Mouse (Mus musculus) inflammation-experienced regulatory T-cells, adult 6 months (primary cell): ENCODE results near the gene Tlr13. TPM values are rescaled to one million over a fixed set of nuclear protein-coding genes. Genes with fewer than 3 reads are reported as not detected.
"Not testable (repeated sequence)": the region's sequence is repeated elsewhere in the genome, so short reads cannot be mapped to it uniquely, and the experiment has no call there.

ENCODE experiments used
- ATAC-seq: one replicate; pipeline ENCODE4 v1.8.0; 2017
- polyA plus RNA-seq, 3 experiments: library from polyadenylated mRNA; unstranded; fragments of 100-300 nt; shearing (Covaris generic); gene quantifications; one replicate each; pipeline ENCODE4 v1.2.1; 2017

Gene Tlr13
- polyA plus RNA-seq, 3 experiments from 2014 or later, result 0.26 TPM; not detected in 2

DNA sequence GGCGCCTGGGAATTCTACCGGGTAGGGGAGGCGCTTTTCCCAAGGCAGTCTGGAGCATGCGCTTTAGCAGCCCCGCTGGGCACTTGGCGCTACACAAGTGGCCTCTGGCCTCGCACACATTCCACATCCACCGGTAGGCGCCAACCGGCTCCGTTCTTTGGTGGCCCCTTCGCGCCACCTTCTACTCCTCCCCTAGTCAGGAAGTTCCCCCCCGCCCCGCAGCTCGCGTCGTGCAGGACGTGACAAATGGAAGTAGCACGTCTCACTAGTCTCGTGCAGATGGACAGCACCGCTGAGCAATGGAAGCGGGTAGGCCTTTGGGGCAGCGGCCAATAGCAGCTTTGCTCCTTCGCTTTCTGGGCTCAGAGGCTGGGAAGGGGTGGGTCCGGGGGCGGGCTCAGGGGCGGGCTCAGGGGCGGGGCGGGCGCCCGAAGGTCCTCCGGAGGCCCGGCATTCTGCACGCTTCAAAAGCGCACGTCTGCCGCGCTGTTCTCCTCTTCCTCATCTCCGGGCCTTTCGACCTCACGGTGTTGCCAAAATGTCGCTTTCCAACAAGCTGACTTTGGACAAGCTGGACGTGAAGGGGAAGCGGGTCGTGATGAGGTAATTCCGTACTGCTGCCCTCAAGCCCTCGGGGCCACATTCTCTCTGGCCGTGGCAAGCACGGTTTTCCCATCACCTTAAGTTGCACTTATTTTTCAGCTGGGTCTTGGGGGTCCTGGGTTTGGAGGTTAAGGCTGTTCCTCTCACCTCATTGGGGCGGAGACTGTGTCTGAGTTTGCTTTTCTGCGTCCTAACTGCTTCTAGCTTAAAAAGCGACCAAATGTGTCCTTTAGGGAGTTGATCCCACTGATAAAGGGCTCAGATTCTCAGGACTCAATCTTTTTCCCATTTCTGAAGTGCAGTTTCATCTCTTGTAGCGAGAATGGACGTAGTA is 44.0 kb downstream of the Tlr13 start, which contains the start of gene Pgk1:
Gene Pgk1 (plus strand): TSS at position 388 of the 937 bp plus-strand sequence.
- ATAC-seq, result peak; percentile 96

DNA sequence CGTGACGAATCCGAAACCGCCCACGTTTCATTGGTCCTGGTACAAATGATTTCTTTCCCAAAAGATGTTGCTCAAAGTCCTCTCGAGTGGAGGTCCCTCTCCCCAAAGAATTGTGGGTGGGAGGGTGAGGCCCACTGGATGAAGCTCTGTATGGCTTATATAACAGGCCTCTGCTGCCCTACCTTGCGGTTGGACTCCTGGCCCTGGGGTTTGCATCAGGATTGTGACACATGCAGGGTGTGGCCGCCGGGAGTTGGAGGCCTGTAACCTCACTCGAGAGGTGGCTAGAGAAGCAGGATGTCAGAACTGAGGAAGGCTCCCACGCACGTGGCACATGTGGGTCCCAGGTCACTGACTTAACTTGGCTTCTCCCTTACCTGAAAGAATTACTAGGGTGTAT is 44.7 kb downstream of the Tlr13 start:
- no peak for ATAC-seq

DNA sequence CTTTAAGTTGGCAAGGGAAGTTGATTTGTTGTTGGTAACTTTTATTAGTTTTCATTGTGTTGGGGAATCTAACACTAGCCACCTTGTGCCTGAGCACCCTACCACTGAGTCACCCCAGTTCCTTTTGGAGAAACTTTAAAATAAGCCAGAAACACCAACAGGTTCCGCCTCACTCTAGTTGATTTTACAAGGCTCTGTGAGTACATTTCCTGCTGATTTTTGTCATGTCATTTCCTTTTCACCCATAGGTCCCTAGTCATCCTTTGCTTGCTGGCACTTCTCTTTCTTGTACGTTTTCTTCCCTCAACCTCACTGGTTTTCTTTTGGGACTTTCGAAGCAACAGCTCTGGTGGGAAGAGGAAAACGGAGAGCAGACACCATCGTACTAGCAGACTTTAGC is 46.4 kb downstream of the Tlr13 start:
- ATAC-seq, result peak; percentile 18

DNA sequence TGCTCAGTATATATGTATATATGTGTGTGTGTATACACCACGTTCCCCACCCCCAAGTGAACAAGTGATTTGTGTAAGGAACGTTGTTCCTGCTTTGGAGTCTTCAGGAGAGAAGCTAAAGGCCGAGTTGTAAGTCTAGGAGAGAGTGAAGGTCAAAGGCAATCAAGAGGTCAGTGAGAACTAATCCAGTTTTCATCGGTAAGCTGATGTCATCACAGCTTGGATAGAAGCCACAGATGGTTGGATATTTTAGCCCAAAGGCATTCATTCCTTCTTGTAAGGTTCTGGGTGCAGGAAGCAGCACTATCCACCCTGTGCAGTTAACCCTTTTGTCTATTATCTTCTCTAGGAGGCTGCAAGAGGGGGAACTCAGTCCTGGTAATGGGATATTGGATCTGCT is 47.1 kb downstream of the Tlr13 start:
- ATAC-seq, result no peak

- not testable (repeated sequence) for ATAC-seq
Observed at GRCm38 (mm10) chrX:106194361-106194760, 51.4 kb downstream of the Tlr13 start.

GRCm38 (mm10) chrX:106197308-106197707 is 54.3 kb downstream of the Tlr13 start:
- ATAC-seq, result no peak

DNA sequence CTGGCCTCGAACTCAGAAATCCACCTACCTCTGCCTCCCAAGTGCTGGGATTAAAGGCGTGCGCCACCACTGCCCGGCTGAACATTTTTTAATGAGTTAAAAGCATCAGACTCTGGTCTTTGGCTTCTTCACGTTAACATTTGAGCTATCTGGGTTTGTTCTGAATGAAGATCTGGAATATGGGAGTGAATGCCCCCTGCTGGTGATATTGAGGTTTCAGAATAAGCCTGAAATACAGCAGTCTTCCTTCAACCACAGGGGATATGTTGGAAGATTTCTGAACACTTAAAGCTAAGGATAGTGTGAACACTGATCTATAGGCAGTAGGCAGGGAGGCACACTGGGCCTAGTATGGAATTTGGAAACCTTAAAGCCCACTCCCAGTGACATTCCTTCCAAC is 55.9 kb downstream of the Tlr13 start:
- no peak for ATAC-seq

GRCm38 (mm10) chrX:106209100-106209499 is 66.1 kb downstream of the Tlr13 start:
- ATAC-seq, result no peak

Other genes with a start within 250 kb of the Tlr13 start
- 100 to 1,000 TPM; 269 to 465 (median 315) TPM for gene Atrx, start 213.8 kb upstream of the Tlr13 start, polyA plus RNA-seq
- gene Magt1, start 131.3 kb upstream of the Tlr13 start, polyA plus RNA-seq, result 10 to 100 TPM; 28.5 to 45.3 (median 29.1) TPM
- 100 to 1,000 TPM; 180 to 388 (median 345) TPM for gene Cox7b, start 127.5 kb upstream of the Tlr13 start, polyA plus RNA-seq
- gene Atp7a, start 115.9 kb upstream of the Tlr13 start, polyA plus RNA-seq, result 10 to 100 TPM in 1 of 3 experiments, 1 to 10 TPM in 2; 6.0 to 10.4 (median 9.3) TPM
- gene Pgk1, start 43.9 kb downstream of the Tlr13 start, polyA plus RNA-seq, result 100 to 1,000 TPM; 137 to 227 (median 157) TPM
- gene Taf9b, start 78.0 kb downstream of the Tlr13 start, polyA plus RNA-seq, result 10 to 100 TPM; 40.6 to 65.1 (median 53.7) TPM
- not detected for gene Fnd3c2, start 112.2 kb downstream of the Tlr13 start, polyA plus RNA-seq